Mouse (Mus musculus) erythroblast, embryonic 14.5 days (primary cell): ENCODE results near the gene Gna14.

Experiments used
- GATA1 ChIP-seq: IDR thresholded peaks from 2 replicates; pipeline ENCODE4 v1.6.1; 2012; ENCODE audit warnings: low read length, inconsistent platforms, mixed read lengths
- TAL1 ChIP-seq: IDR thresholded peaks from 3 replicates; pipeline ENCODE4 v1.6.1; 2012; ENCODE audit warnings: low read length, inconsistent platforms, mixed read lengths

- TF ChIP-seq GATA1 (no peak), TAL1 (no peak)
These were observed 94.4 kb downstream of the Gna14 start for GRCm38 (mm10) chr19:16529999-16530398.
